Mouse (Mus musculus): Measurements from ENCODE around the gene Lhb.
A peak's percentile ranks its signal among the peaks of the same experiment; 100 is the strongest.
"Not testable (repeated sequence)": the region's sequence is repeated elsewhere in the genome, so short reads cannot be mapped to it uniquely, and the experiment has no call there.

Gene Lhb

DNA sequence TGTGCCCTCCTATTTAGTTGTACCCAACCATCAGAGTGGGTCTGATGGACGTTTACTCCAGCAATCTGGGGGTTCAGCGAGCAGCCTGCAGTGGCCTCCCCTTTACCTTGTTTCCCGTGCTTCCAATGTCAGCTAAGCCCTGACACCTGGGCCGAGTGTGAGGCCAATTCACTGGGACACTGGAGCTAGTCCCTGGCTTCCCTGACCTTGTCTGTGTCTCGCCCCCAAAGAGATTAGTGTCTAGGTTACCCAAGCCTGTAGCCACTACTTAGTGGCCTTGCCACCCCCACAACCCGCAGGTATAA lies at the start of gene Lhb:
Gene Lhb, plus strand, starts transcription at position 206 of the 305 bp plus-strand sequence.
- no peak for DNase-seq

GRCm38 (mm10) chr7:45372371-45372770 lies 48.2 kb upstream of the Lhb start:
- no peak for DNase-seq

GRCm38 (mm10) chr7:45374620-45375019 lies 46.0 kb upstream of the Lhb start:
- DNase-seq = no peak

DNA sequence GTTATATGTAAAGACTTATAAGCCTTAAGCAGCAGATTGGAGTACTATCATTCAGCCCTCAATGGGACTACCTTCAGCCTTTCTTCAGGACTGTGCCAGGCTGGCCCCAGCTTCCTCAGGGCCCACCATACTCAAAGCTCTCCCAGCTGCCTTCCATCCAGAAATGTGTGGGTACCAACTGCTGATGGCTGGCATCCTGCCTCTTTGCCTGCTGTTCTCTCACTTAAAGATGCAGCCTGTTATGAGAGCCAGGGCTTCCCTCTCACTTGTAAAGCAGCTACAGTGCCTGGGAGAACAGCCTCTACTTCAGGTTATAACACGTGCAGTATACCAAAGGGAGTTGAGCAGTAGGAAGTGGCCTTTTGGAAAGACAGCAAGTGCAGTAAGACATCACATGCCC lies 44.6 kb upstream of the Lhb start:
- DNase-seq = no peak

- DNase-seq = no peak
Observed at GRCm38 (mm10) chr7:45386077-45386476, 34.5 kb upstream of the Lhb start.

DNA sequence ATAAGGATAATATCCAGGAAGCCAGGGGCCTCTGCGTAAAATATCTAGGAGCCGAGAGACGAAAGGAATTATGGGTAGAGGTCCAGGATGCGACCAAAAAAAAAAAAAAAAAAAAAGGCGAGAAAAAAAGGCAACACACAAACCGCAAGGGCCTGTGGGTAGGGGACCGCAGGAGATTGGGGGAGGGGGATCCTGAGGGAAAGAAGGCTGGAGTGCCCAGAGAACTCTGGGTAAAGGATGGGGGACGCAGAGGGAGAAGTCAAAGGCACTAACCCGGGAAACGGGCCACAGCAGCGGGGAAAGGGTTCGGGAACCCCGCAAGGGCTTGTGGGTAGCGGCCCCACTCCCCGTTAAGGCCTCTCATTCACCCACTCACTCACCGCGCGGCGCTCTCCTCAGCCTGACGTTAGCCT lies 25.5 kb upstream of the Lhb start:
- DNase-seq = no peak

- peak; percentile 100 for DNase-seq
Observed at GRCm38 (mm10) chr7:45395578-45396336, 24.9 kb upstream of the Lhb start, which contains the start of gene Snrnp70. Gene Snrnp70 (minus strand): TSS chr7:45395742.

DNA sequence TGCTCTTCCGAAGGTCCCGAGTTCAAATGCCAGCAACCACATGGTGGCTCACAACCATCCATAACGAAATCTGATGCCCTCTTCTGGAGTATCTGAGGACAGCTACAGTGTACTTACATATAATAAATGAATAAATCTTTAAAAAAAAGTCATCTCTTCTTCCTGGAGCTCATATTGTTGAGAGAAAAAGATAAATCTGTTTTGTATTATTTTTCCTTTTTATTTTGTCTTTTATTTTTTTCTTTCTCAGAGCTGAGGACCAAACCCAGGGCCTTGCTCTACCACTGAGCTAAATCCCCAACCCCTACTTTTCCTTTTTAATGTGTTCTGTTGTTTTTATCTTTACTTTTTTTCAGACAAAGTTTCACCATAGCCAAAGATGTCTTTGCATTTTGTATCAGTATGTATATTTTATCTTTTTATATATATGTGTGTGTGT lies 24.3 kb upstream of the Lhb start:
- not testable (repeated sequence) for DNase-seq

DNA sequence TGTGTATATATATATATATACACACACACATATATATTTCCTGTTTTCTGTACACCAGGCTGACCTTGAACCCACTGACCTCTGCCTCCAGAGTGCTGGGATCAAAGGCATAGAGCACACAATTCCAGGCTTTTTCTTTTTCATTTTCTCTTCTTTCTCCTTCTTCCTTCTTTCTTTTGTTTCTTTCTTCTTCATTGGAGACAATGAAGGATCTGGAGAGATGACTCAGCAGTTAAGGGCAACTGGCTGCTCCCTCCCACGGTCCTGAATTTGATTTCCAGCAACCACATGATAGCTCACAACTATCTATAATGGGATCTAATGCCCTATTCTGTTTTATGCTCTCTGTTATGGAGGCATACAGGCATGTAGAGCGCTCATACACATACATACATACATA lies 23.8 kb upstream of the Lhb start:
- DNase-seq = no peak

DNA sequence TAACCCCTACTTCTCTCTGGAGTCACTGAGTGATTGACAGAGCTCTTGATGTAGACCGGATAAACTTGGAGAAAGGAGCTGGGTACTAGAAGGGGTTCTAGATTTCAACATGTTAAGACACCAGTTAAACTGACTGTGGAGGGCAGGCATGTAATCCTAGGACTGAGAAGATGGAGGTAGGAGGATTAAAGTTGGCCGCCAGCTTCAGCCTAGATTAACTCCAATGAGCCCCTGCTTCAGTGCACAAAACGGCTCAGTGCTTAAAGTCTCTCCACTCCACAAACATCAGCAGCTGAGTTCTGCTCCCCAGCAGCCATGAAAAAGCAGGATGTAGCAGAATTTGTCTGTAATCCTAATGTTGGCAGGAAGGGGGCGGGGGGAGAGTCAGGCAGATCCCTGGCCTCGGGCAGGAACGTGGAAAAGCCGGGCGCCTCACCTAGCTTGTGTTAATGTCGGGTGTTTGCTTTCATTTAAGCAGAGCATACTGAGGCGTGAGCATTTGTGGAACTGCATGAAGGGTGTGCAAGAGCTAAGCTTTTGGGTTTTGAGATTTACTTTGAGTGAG lies 19.0 kb upstream of the Lhb start:
- no peak for DNase-seq

- DNase-seq = peak; percentile 54 to 64
Observed at GRCm38 (mm10) chr7:45403532-45404261, 16.9 kb upstream of the Lhb start.

DNA sequence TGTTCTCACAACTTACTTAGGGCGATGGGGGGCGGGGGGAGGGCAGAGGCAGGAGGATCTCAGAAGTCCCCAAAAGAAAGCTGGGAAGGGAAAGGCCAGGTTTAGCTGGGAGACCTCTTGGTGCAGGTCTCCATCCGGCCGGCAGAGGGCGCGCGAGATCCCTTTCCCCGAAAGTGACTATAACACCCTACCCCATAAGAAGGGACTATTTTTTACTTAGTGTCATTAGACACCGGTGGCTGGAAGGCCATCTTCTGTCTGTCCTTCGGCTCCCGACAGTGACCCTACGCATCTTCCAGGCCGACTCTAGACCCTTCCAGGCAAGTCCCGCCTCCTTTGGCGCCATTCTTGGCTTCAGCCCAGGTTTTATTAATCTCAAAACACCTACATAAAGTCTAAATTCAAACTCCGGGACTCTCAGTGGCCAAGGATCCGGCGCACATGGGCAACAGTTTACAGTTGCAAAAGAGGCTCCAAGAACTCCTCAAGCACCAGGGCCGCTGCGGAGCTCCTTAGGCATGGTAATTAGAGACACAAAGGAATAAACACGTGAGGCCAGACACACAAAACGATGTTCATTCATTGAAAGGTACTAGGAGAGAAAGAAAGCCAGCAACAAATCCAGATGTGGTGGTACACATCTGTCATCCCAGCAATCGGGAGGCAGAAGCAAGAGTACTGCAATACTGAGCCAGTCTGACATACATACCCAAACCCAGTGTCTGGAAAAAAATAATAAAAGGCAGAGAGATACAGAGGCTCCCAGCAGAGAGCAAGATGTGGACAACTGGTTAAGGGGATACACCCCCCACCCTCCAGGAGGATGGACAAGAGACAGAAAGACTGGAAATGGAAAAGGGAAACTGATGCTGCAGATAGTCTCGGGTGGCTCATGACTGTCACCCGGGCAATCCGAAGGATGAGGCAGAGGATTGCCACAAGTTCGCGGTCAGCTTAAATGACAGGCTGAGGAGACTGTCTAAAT lies 15.2 kb upstream of the Lhb start, which contains the start of gene Kcna7:
Gene Kcna7, plus strand, starts transcription at position 563 of the 985 bp plus-strand sequence.
- peak; percentile 72 to 77 for DNase-seq

DNA sequence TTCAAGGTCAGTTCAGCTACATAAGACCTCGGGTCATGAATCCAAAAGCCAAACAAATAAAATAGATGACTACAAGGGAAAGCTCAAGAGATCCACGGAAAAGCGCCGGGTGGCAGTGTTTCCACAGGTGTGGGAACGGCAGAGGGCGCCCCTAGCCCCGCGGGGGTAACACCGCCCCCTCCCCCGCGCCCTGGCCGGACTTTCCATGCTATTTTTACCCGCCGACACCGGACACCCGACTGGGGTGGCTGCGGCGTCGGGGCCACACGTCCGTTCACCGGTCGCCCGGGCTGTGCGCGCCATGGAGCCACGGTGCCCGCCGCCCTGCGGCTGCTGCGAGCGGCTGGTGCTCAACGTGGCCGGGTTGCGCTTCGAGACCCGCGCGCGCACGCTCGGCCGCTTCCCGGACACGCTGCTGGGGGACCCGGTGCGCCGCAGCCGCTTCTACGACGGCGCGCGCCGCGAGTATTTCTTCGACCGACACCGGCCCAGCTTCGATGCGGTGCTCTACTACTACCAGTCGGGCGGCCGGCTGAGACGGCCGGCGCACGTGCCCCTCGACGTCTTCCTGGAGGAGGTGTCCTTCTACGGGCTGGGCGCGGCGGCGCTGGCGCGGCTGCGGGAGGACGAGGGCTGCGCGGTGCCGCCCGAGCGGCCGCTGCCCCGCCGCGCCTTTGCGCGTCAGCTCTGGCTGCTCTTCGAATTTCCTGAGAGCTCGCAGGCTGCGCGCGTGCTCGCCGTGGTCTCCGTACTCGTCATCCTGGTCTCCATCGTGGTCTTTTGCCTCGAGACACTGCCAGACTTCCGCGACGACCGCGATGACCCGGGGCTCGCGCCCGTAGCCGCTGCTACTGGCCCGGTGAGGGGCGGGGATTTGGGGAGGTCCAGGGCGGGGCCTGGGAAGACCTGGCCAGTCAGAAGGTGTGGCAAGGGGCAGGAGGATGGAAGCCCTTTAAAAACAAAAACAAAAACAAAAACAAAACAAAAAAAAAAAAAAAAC lies 14.2 kb upstream of the Lhb start:
- DNase-seq = peak in 1 of 2 experiments; percentile 46

- no peak for DNase-seq
Observed at GRCm38 (mm10) chr7:45407836-45408235, 12.8 kb upstream of the Lhb start.

DNA sequence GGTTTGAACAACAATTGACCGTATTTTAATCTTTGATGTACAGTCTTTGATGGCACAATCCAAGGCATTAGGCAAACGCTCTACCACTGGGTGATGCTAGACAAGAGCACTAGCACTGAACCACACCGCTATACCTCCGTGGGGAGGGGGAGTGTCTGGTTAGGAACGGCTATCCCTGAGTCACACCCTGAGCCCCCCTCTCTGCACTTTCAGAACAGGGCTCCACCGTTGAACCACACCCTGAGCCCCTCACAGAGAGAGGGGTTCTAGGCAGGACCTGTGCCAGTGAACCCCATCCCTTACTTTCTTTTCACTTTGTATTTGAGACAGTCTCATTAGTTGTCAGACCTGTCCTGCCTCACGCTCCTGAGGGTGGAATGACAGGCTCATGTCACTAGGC lies 12.3 kb upstream of the Lhb start:
- DNase-seq = no peak

DNA sequence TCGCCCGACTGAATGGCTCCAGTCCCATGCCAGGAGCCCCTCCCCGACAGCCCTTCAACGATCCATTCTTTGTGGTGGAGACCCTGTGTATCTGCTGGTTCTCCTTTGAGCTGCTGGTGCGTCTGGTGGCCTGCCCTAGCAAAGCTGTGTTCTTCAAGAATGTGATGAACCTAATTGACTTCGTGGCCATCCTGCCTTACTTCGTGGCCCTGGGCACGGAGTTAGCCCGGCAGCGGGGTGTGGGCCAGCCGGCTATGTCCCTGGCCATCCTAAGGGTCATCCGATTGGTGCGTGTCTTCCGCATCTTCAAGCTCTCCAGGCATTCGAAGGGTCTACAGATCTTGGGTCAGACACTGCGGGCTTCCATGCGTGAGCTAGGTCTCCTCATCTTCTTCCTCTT lies 11.7 kb upstream of the Lhb start:
- DNase-seq = no peak

GRCm38 (mm10) chr7:45409497-45410163 lies 11.0 kb upstream of the Lhb start:
- no peak for DNase-seq

DNA sequence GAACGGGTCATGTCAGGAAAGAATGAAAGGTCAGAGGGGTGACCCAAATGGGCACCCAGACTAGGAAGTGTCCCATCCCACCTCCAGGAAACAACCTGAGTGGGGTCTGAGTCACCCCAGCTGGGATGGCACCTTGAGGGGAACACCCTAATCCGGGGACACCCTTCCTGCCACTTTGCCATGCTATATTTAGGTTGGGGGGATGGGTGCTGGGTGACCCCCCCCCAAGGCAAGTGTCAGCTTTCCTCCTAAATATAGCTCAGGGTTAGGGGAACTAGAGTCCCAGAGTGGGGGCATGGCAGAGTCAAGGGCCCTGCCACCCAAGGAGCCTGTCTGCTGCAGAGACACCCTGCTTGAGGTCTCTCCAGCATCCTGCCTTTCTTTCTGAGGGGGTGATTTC lies 8.2 kb upstream of the Lhb start:
- DNase-seq = no peak

GRCm38 (mm10) chr7:45413113-45413863 lies 7.3 kb upstream of the Lhb start, which contains the start of gene Ntf5:
Gene Ntf5 (plus strand): TSS chr7:45413695.
- DNase-seq = peak; percentile 60 to 62

All from lung, adult 18-20 months (tissue).